Mouse (Mus musculus): ENCODE measurements around the gene Pcsk1n. TPM values are rescaled to one million over a fixed set of nuclear protein-coding genes. Genes with fewer than 3 reads are reported as not detected.
A peak's percentile ranks its signal among the peaks of the same experiment; 100 is the strongest.
"Not testable (repeated sequence)": the region's sequence is repeated elsewhere in the genome, so short reads cannot be mapped to it uniquely, and the experiment has no call there.

Gene Pcsk1n
- polyA plus RNA-seq, 1 experiment from 2014 or later: 0.18 TPM

GRCm38 (mm10) chrX:7909242-7909641 lies 10.4 kb upstream of the Pcsk1n start, which contains the start of gene Gm10490:
Gm10490 (plus strand) TSS chrX:7909542.
- H3K4me1 ChIP-seq (replicated peaks); H3K27me3 ChIP-seq; ATAC-seq (ENCODE audit: low read depth); H3K4me2 ChIP-seq; H3K9me3 ChIP-seq (replicated peaks); DNase-seq; H3K4me3 ChIP-seq (replicated peaks); H3K9ac ChIP-seq; H3K27ac ChIP-seq: not testable (repeated sequence)
- H3K36me3 ChIP-seq: peaks cover 12% of the 10 kb centered on the region
- 66% methylated on average over 4 of the region's 4 CpGs for WGBS (ENCODE audit: insufficient replicate concordance)

GRCm38 (mm10) chrX:7910473-7910872 lies 9.1 kb upstream of the Pcsk1n start:
- WGBS (ENCODE audit: insufficient replicate concordance): 60% methylated on average over 6 of the region's 6 CpGs
- H3K9me3 ChIP-seq (replicated peaks): no peaks in the 10 kb centered on the region
- no peak for DNase-seq

GRCm38 (mm10) chrX:7915669-7916068 lies 4.0 kb upstream of the Pcsk1n start:
- H3K27ac ChIP-seq; H3K4me1 ChIP-seq (replicated peaks); H3K4me3 ChIP-seq (replicated peaks); H3K9me3 ChIP-seq (replicated peaks); ATAC-seq (ENCODE audit: low read depth); H3K9ac ChIP-seq; H3K36me3 ChIP-seq; H3K4me2 ChIP-seq: not testable (repeated sequence)
- 14% methylated on average over 3 of the region's 3 CpGs for WGBS (ENCODE audit: insufficient replicate concordance)
- H3K27me3 ChIP-seq: peaks cover 25% of the 10 kb centered on the region
- DNase-seq: peak; percentile 15

More at GRCm38 (mm10) chrX:7910473-7910872, 9.1 kb upstream of the Pcsk1n start:
- Histone ChIP-seq H3K27me3 (no peaks in the 10 kb centered on the region), H3K36me3 (peaks cover 12% of the 10 kb centered on the region), H3K9ac (no peak overlapping the region), H3K4me3 (replicated peaks) (no peak overlapping the region), H3K4me2 (no peak overlapping the region), H3K27ac (no peak overlapping the region), H3K4me1 (replicated peaks) (no peaks in the 10 kb centered on the region)
- ATAC-seq (ENCODE audit: low read depth): no peak

GRCm38 (mm10) chrX:7917960-7918359 lies 1.7 kb upstream of the Pcsk1n start:
- H3K4me2 ChIP-seq; H3K27ac ChIP-seq; H3K9me3 ChIP-seq (replicated peaks); H3K9ac ChIP-seq; H3K36me3 ChIP-seq; ATAC-seq (ENCODE audit: low read depth); H3K4me3 ChIP-seq (replicated peaks); H3K4me1 ChIP-seq (replicated peaks); DNase-seq: not testable (repeated sequence)
- peaks cover 47% of the 10 kb centered on the region for H3K27me3 ChIP-seq
- 39% methylated on average over 6 of the region's 6 CpGs for WGBS (ENCODE audit: insufficient replicate concordance)

- Histone ChIP-seq H3K4me2 (peak overlapping the region; percentile 33), H3K27me3 (peaks cover 88% of the 10 kb centered on the region), H3K9me3 (replicated peaks) (no peaks in the 10 kb centered on the region), H3K36me3 (no peaks in the 10 kb centered on the region), H3K4me1 (replicated peaks) (0 out of 2 replicates have a peak, but pooled peaks cover 2% of the 10 kb centered on the region), H3K9ac (no peak overlapping the region), H3K27ac (no peak overlapping the region), H3K4me3 (replicated peaks) (peak overlapping the region; percentile 23)
- DNase-seq (no peak), ATAC-seq (ENCODE audit: low read depth) (no peak)
- 13% methylated on average over 45 of the region's 48 CpGs for WGBS (ENCODE audit: insufficient replicate concordance)
These were observed 2.4 kb downstream of the Pcsk1n start for GRCm38 (mm10) chrX:7922032-7922431.

GRCm38 (mm10) chrX:7926266-7926665 lies 6.6 kb downstream of the Pcsk1n start:
- peaks cover 85% of the 10 kb centered on the region for H3K27me3 ChIP-seq
- no peak overlapping the region for H3K27ac ChIP-seq
- no peak overlapping the region for H3K4me2 ChIP-seq
- ATAC-seq (ENCODE audit: low read depth): no peak
- 0 out of 2 replicates have a peak, but pooled peaks cover 2% of the 10 kb centered on the region for H3K4me1 ChIP-seq (replicated peaks)
- H3K4me3 ChIP-seq (replicated peaks): no peak overlapping the region
- no peak for DNase-seq
- no peaks in the 10 kb centered on the region for H3K36me3 ChIP-seq
- H3K9ac ChIP-seq: no peak overlapping the region
- no peaks in the 10 kb centered on the region for H3K9me3 ChIP-seq (replicated peaks)
- WGBS (ENCODE audit: insufficient replicate concordance): 52% methylated on average over 6 of the region's 6 CpGs

GRCm38 (mm10) chrX:7927116-7927515 lies 7.5 kb downstream of the Pcsk1n start:
- H3K4me1 ChIP-seq (replicated peaks): 0 out of 2 replicates have a peak, but pooled peaks cover 2% of the 10 kb centered on the region
- no peaks in the 10 kb centered on the region for H3K9me3 ChIP-seq (replicated peaks)
- H3K36me3 ChIP-seq: no peaks in the 10 kb centered on the region
- DNase-seq (no peak), ATAC-seq (ENCODE audit: low read depth) (no peak)
- no peak overlapping the region for H3K9ac ChIP-seq
- H3K4me3 ChIP-seq (replicated peaks): no peak overlapping the region
- 18% methylated on average over 10 of the region's 10 CpGs for whole genome bisulfite sequencing (ENCODE audit: insufficient replicate concordance)
- H3K27me3 ChIP-seq: peaks cover 77% of the 10 kb centered on the region
- H3K27ac ChIP-seq: no peak overlapping the region
- no peak overlapping the region for H3K4me2 ChIP-seq

GRCm38 (mm10) chrX:7928270-7928790 lies 8.7 kb downstream of the Pcsk1n start, which contains the start of gene Eras:
Eras (minus strand) TSS chrX:7928607.
- no peaks in the 10 kb centered on the region for H3K4me1 ChIP-seq (replicated peaks)
- no peaks in the 10 kb centered on the region for H3K9me3 ChIP-seq (replicated peaks)
- ATAC-seq (ENCODE audit: low read depth): no peak
- WGBS (ENCODE audit: insufficient replicate concordance): 15% methylated on average over 19 of the region's 19 CpGs
- H3K4me2 ChIP-seq: no peak within 1 kb of the TSS
- no peak within 1 kb of the TSS for H3K4me3 ChIP-seq (replicated peaks)
- H3K27ac ChIP-seq: no peak within 1 kb of the TSS
- H3K9ac ChIP-seq: no peak within 1 kb of the TSS
- no peak for DNase-seq
- peaks cover 65% of the 10 kb centered on the region for H3K27me3 ChIP-seq
- no peaks in the 10 kb centered on the region for H3K36me3 ChIP-seq

- ATAC-seq (ENCODE audit: low read depth) (no peak), DNase-seq (no peak)
- Histone ChIP-seq H3K4me1 (replicated peaks) (no peaks in the 10 kb centered on the region), H3K27ac (no peak overlapping the region), H3K36me3 (no peaks in the 10 kb centered on the region), H3K9ac (no peak overlapping the region), H3K4me2 (no peak overlapping the region), H3K4me3 (replicated peaks) (no peak overlapping the region), H3K9me3 (replicated peaks) (no peaks in the 10 kb centered on the region), H3K27me3 (no peaks in the 10 kb centered on the region)
- 40% methylated on average over 11 of the region's 11 CpGs for WGBS (ENCODE audit: insufficient replicate concordance)
These were observed 17.3 kb downstream of the Pcsk1n start for GRCm38 (mm10) chrX:7936874-7937273.

GRCm38 (mm10) chrX:7937667-7938066 lies 18.0 kb downstream of the Pcsk1n start:
- H3K9me3 ChIP-seq (replicated peaks): no peaks in the 10 kb centered on the region
- H3K27me3 ChIP-seq: no peaks in the 10 kb centered on the region
- H3K4me3 ChIP-seq (replicated peaks): no peak overlapping the region
- DNase-seq: no peak
- H3K4me2 ChIP-seq: no peak overlapping the region
- WGBS (ENCODE audit: insufficient replicate concordance): 81% methylated on average over 6 of the region's 6 CpGs
- no peak overlapping the region for H3K27ac ChIP-seq
- H3K9ac ChIP-seq: no peak overlapping the region
- ATAC-seq (ENCODE audit: low read depth): no peak
- H3K36me3 ChIP-seq: peaks cover 1% of the 10 kb centered on the region; the same call in 1 of the 2 replicates
- no peaks in the 10 kb centered on the region for H3K4me1 ChIP-seq (replicated peaks)

- no peak for DNase-seq
- no peak for ATAC-seq (ENCODE audit: low read depth)
- no peak overlapping the region for H3K4me2 ChIP-seq
- peaks cover 10% of the 10 kb centered on the region for H3K4me1 ChIP-seq (replicated peaks)
- no peak overlapping the region for H3K4me3 ChIP-seq (replicated peaks)
- 78% methylated on average over 8 of the region's 8 CpGs for WGBS (ENCODE audit: insufficient replicate concordance)
- no peaks in the 10 kb centered on the region for H3K27me3 ChIP-seq
- no peak overlapping the region for H3K9ac ChIP-seq
- H3K27ac ChIP-seq: no peak overlapping the region
- H3K9me3 ChIP-seq (replicated peaks): no peaks in the 10 kb centered on the region
- peaks cover 2% of the 10 kb centered on the region; the same call in 1 of the 2 replicates for H3K36me3 ChIP-seq
These were observed 26.0 kb downstream of the Pcsk1n start for GRCm38 (mm10) chrX:7945618-7946017.

All from liver, embryonic 13.5 days (tissue).